Mouse (Mus musculus): Measurements from ENCODE around the gene Prune1.

DNA sequence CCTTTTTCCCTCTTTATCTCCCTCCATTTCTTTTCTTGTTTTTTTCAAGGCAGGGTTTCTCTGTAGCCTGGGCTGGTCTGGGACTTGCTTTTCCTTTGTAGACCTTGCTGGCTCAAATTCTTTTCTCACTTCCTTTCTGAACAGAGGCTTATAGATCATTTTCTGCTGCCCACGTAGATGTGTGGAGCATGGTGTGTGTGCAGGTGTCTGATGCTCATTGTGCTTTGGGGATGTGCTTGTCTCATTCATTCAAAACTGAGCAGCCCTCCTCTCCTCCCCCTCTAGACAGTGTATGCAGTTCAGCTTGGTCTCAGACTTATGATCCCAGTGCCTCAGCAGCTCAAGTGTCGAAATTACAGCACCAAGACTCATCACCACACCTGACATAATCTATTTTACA lies 37.2 kb upstream of the Prune1 start:
- no peak for TF ChIP-seq CTCF (IDR thresholded peaks at IDR 0.05; ENCODE audit: control insufficient read depth, insufficient read depth, insufficient replicate concordance, low read depth, low read length)
- no peak for TF ChIP-seq POLR2A (IDR thresholded peaks at IDR 0.05; ENCODE audit: control insufficient read depth, low read depth, low read length)

All from testis, adult 2 months (tissue).